In the genomic region with DNA sequence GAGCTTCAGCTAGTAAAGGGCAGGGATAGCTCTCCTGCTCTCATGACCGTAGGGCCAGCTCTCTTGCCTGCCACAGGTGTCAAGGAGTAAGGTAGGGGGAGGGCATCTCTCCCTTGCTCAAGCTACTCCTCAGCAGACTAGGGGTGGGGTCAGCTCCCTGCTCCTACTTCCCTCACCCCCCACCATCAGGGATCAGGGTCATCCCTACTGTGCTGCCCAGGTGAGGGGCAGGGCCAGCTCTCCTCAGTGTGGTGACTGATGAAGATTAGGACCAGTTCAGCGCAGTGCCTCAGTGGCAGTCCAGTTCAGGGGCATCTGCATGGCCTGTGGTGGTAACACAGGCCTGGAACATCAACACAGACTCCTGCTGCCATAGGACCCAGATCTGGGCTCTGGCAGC, we compare ENCODE assay signal across 21 mouse cellular contexts.
"Had no signal": no experiment of that assay in that cellular context is flagged by ENCODE, and none has a peak within 500 bp of the region (broad histone marks: within the 10 kb centered on the region; RNA-seq: fewer than 3 reads in every experiment).

No protein-coding gene starts in this region.

- H3K27me3 ChIP-seq: intestine, embryonic 15.5 days; limb, embryonic 15.5 days; midbrain, embryonic 12.5 days; stomach, embryonic 15.5 days had no signal

- DNase-seq: kidney, adult 11 months; kidney, adult 8-10 months; kidney, postnatal 4 days; left cerebral cortex, postnatal 4 days; liver, postnatal 0 days; lung, embryonic 14.5 days; lung, postnatal 14 days; lung, postnatal 4 days; retina, postnatal 1 day; right cerebral cortex, postnatal 25 days; spleen, adult 18-20 months; thymus, postnatal 25 days had no signal

- H3K27ac ChIP-seq: intestine, embryonic 15.5 days; limb, embryonic 12.5 days; limb, embryonic 15.5 days; liver, embryonic 14.5 days; midbrain, embryonic 12.5 days; neural tube, embryonic 13.5 days; stomach, embryonic 15.5 days had no signal

- H3K4me2 ChIP-seq: intestine, embryonic 15.5 days; limb, embryonic 12.5 days; limb, embryonic 15.5 days; liver, embryonic 11.5 days; lung, embryonic 14.5 days; midbrain, embryonic 12.5 days; neural tube, embryonic 13.5 days; stomach, embryonic 15.5 days had no signal

- H3K4me1 ChIP-seq: intestine, embryonic 15.5 days; midbrain, embryonic 12.5 days; neural tube, embryonic 13.5 days had no signal

- H3K9ac ChIP-seq: intestine, embryonic 15.5 days; limb, embryonic 12.5 days; limb, embryonic 15.5 days; liver, embryonic 14.5 days; liver, postnatal 0 days; lung, embryonic 14.5 days; midbrain, embryonic 12.5 days; neural tube, embryonic 13.5 days; stomach, embryonic 15.5 days had no signal

- ATAC-seq: intestine, embryonic 15.5 days; liver, postnatal 0 days had no signal

- H3K36me3 ChIP-seq: intestine, embryonic 15.5 days; limb, embryonic 12.5 days; limb, embryonic 15.5 days; midbrain, embryonic 12.5 days; neural tube, embryonic 13.5 days; stomach, embryonic 15.5 days had no signal

- H3K4me3 ChIP-seq: intestine, embryonic 15.5 days; limb, embryonic 12.5 days; limb, embryonic 15.5 days; midbrain, embryonic 12.5 days; myocyte; neural tube, embryonic 13.5 days; stomach, embryonic 15.5 days had no signal

- H3K9me3 ChIP-seq: intestine, embryonic 15.5 days; limb, embryonic 12.5 days; limb, embryonic 15.5 days; midbrain, embryonic 12.5 days; neural tube, embryonic 13.5 days; stomach, embryonic 15.5 days had no signal
